Mouse (Mus musculus) heart, embryonic 15.5 days (tissue): ENCODE results near the gene Cep170b. TPM values are rescaled to one million over a fixed set of nuclear protein-coding genes. Genes with fewer than 3 reads are reported as not detected.

Experiments used
- ATAC-seq: fragments of 200-750 bp; cut with Nextera tagmentation; replicated peaks from 2 replicates; pipeline ENCODE4 v1.8.0; 2017; ENCODE audit warnings: low read depth, moderate TSS enrichment; ENCODE audit not compliant: insufficient number of reproducible peaks, insufficient read depth, low FRiP score
- H3K27ac ChIP-seq: fragments of 300-500 bp; sonication (generic); 2 replicates; pipeline ENCODE4 v1.5.1; 2015; ENCODE audit warnings: mild to moderate bottlenecking, inconsistent platforms
- H3K27me3 ChIP-seq: fragments of 300-500 bp; sonication (generic); 2 replicates; pipeline ENCODE4 v1.6.1; 2015; ENCODE audit warnings: inconsistent platforms
- H3K36me3 ChIP-seq: fragments of 300-500 bp; sonication (generic); 2 replicates; pipeline ENCODE4 v1.6.1; 2015; ENCODE audit warnings: mild to moderate bottlenecking, inconsistent platforms
- H3K4me1 ChIP-seq: fragments of 300-500 bp; sonication (generic); replicated peaks from 2 replicates; pipeline ENCODE4 v1.6.1; 2015; ENCODE audit warnings: inconsistent platforms
- H3K4me2 ChIP-seq: fragments of 300-500 bp; sonication (generic); 2 replicates; pipeline ENCODE4 v1.6.1; 2015; ENCODE audit warnings: inconsistent platforms, mild to moderate bottlenecking, moderate library complexity
- H3K4me3 ChIP-seq: fragments of 300-500 bp; sonication (generic); 2 replicates; pipeline ENCODE4 v1.5.1; 2015; ENCODE audit warnings: mild to moderate bottlenecking, inconsistent platforms
- H3K9ac ChIP-seq: fragments of 300-500 bp; sonication (generic); 2 replicates; pipeline ENCODE4 v1.6.1; 2015; ENCODE audit warnings: mild to moderate bottlenecking, inconsistent platforms
- H3K9me3 ChIP-seq: fragments of 300-500 bp; sonication (generic); replicated peaks from 2 replicates; pipeline ENCODE4 v1.6.1; 2016; ENCODE audit warnings: inconsistent platforms
- WGBS: fragments of 180-500 bp; shearing (Covaris S2); methylation state at CpG from one replicate; pipeline ENCODE4 v1.1.7; 2015; ENCODE audit warnings: mixed read lengths; 5-methylcytosine and 5-hydroxymethylcytosine counted together
- microRNA-seq: library from miRNA; unstranded; fragments of <30 nt; microRNA quantifications from one replicate; pipeline ENCODE4, GENCODE M21; 2016
- polyA plus RNA-seq: library from polyadenylated mRNA; unstranded; fragments of >200 nt; fragmentation: Nextera tagmentation; extraction: Ambion mirVana; gene quantifications from 2 replicates; pipeline ENCODE4 v1.2.1, GENCODE M21; 2015

Cep170b gene
- polyA plus RNA-seq, 1 experiment from 2014 or later = 4.8 TPM

GRCm38 (mm10) chr12:112794356-112794816 lies 74.1 kb downstream of the Cep170b start:
- Histone ChIP-seq H3K27me3 (peaks cover 7% of the 10 kb centered on the region; the same call in 1 of the 2 replicates), H3K4me2 (peak overlapping the region; percentile 46), H3K9ac (no peak overlapping the region), H3K36me3 (no peaks in the 10 kb centered on the region), H3K4me1 (peaks cover 61% of the 10 kb centered on the region), H3K27ac (peak overlapping the region; percentile 84), H3K4me3 (no peak overlapping the region), H3K9me3 (no peaks in the 10 kb centered on the region)
- WGBS = 18% methylated on average over 7 of the region's 7 CpGs
- no peak for ATAC-seq

DNA sequence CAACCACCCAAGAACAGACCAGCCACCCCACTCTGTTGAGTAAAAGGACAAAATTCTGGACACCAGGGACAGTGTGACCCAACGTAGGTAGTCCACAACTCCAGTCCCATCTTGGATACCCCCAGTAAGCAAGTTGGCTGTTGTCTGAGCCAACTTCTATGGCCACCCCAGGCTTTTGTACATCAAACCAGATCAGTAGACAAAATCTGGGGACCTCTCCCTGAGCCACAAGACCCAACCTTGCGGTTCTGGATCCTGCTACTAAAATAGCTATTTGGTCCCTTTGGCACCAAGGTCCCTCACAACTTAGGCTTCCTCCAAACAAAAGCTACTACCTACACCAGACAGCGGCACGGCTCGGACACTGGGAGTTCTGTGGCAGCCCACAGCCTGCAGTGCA lies 74.7 kb downstream of the Cep170b start:
- Histone ChIP-seq H3K9me3 (no peaks in the 10 kb centered on the region), H3K4me2 (peak overlapping the region; percentile 31), H3K4me1 (peaks cover 61% of the 10 kb centered on the region), H3K4me3 (0 out of 2 replicates have a peak overlapping the region, but pooled peaks have one; percentile 1), H3K27me3 (peaks cover 7% of the 10 kb centered on the region; the same call in 1 of the 2 replicates), H3K9ac (no peak overlapping the region), H3K36me3 (no peaks in the 10 kb centered on the region), H3K27ac (peak overlapping the region; percentile 84)
- no peak for ATAC-seq
- 85% methylated on average over 5 of the region's 5 CpGs for WGBS

DNA sequence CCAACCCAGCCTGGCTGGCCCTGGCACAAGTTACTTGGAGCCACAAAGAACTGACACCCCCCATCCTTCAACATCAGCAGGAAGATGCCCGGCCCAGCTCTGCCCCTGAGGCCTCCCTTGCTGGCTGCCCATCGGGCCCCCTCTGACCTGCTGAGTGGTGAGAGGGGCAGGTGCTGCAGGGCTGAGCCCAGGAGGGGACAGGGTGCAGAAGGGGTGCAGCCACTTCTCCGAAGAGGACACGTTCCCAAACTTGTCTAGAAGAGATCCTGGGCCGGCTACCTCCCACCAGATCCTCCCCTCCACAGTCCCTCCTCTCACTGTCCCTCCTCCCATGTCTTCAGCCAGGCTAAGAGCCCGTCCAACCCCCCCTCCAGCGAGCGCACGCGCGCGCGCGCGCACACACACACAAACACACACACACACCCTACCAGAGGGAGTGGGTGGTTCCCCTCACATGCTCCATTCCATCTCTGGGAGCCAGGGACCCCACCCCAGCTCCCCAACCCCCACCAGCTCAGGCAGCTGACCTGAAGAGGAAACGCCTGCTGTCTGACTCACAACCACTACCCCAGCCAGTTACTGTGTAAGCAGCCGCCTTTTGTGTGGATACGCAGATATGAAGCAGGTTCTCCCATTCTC lies 75.3 kb downstream of the Cep170b start:
- Histone ChIP-seq H3K9ac (no peak overlapping the region), H3K4me1 (peaks cover 66% of the 10 kb centered on the region), H3K4me3 (0 out of 2 replicates have a peak overlapping the region, but pooled peaks have one; percentile 1), H3K9me3 (no peaks in the 10 kb centered on the region), H3K27me3 (peaks cover 8% of the 10 kb centered on the region), H3K27ac (peak overlapping the region; percentile 84), H3K4me2 (peak overlapping the region; percentile 31), H3K36me3 (no peaks in the 10 kb centered on the region)
- 45% methylated on average over 18 of the region's 18 CpGs for WGBS
- ATAC-seq = peak; percentile 50

Small RNA genes within 50 kb of the gene (microRNA-seq; reads per million reads assigned to microRNA genes)
- 0.63 reads per million for gene Mir6940

Other genes with a start within 250 kb of the Cep170b start
- gene A530016L24Rik, start 231.0 kb upstream of the Cep170b start, polyA plus RNA-seq = 5.3 and 6.0 TPM in 2 replicates
- gene Tmem179, start 203.7 kb upstream of the Cep170b start, polyA plus RNA-seq = 0.39 and 0.99 TPM in 2 replicates
- 3.1 and 3.4 TPM in 2 replicates for gene Inf2, start 131.7 kb upstream of the Cep170b start, polyA plus RNA-seq
- 85.8 and 93.7 TPM in 2 replicates for gene Adssl1, start 100.4 kb upstream of the Cep170b start, polyA plus RNA-seq
- 95.4 and 142 TPM in 2 replicates for gene Siva1, start 75.8 kb upstream of the Cep170b start, polyA plus RNA-seq
- 139 and 169 TPM in 2 replicates for gene Akt1, start 45.6 kb upstream of the Cep170b start, polyA plus RNA-seq
- 4.8 and 7.6 TPM in 2 replicates for gene Zbtb42, start 41.6 kb upstream of the Cep170b start, polyA plus RNA-seq
- gene Pld4, start 40.2 kb downstream of the Cep170b start, polyA plus RNA-seq = 7.2 and 34.0 TPM in 2 replicates
- gene Ahnak2, start 82.2 kb downstream of the Cep170b start, polyA plus RNA-seq = 2.1 and 2.4 TPM in 2 replicates
- 5.7 and 7.3 TPM in 2 replicates for gene Clba1, start 88.5 kb downstream of the Cep170b start, polyA plus RNA-seq
- 34.6 and 53.3 TPM in 2 replicates for gene Cdca4, start 109.0 kb downstream of the Cep170b start, polyA plus RNA-seq
- 0.19 and 2.2 TPM in 2 replicates for gene Gpr132, start 147.8 kb downstream of the Cep170b start, polyA plus RNA-seq
- 3.7 and 6.6 TPM in 2 replicates for gene Jag2, start 209.3 kb downstream of the Cep170b start, polyA plus RNA-seq
- gene Nudt14, start 221.7 kb downstream of the Cep170b start, polyA plus RNA-seq = 32.1 and 48.3 TPM in 2 replicates